Mouse (Mus musculus): ENCODE results near the gene Iffo1.

Gene Iffo1

GRCm38 (mm10) chr6:125145001-125145400 is at the start of gene Iffo1:
TSS of gene Iffo1 (plus strand) at chr6:125145241.
- DNase-seq (ENCODE audit: inconsistent ontology term), result peak; percentile 93

- DNase-seq (ENCODE audit: inconsistent ontology term), result peak; percentile 98
Observed at GRCm38 (mm10) chr6:125095391-125096278, 49.4 kb upstream of the Iffo1 start, which contains the start of gene Chd4. TSS of gene Chd4 (plus strand) at chr6:125095981.

GRCm38 (mm10) chr6:125096279-125096596 is 48.8 kb upstream of the Iffo1 start:
- no peak for DNase-seq (ENCODE audit: inconsistent ontology term)

- DNase-seq (ENCODE audit: inconsistent ontology term), result peak; percentile 76
Observed at GRCm38 (mm10) chr6:125096597-125097345, 48.3 kb upstream of the Iffo1 start.

GRCm38 (mm10) chr6:125097346-125097689 is 47.7 kb upstream of the Iffo1 start:
- no peak for DNase-seq (ENCODE audit: inconsistent ontology term)

GRCm38 (mm10) chr6:125097951-125098350 is 47.1 kb upstream of the Iffo1 start:
- no peak for DNase-seq (ENCODE audit: inconsistent ontology term)

GRCm38 (mm10) chr6:125098513-125098912 is 46.5 kb upstream of the Iffo1 start:
- DNase-seq (ENCODE audit: inconsistent ontology term), result peak; percentile 44

- DNase-seq (ENCODE audit: inconsistent ontology term), result peak; percentile 79
Observed at GRCm38 (mm10) chr6:125099421-125099971, 45.5 kb upstream of the Iffo1 start.

GRCm38 (mm10) chr6:125101444-125101843 is 43.6 kb upstream of the Iffo1 start:
- DNase-seq (ENCODE audit: inconsistent ontology term), result no peak

GRCm38 (mm10) chr6:125104223-125104622 is 40.8 kb upstream of the Iffo1 start:
- DNase-seq (ENCODE audit: inconsistent ontology term), result no peak

- DNase-seq (ENCODE audit: inconsistent ontology term), result no peak
Observed at GRCm38 (mm10) chr6:125107705-125108104, 37.3 kb upstream of the Iffo1 start.

- no peak for DNase-seq (ENCODE audit: inconsistent ontology term)
Observed at GRCm38 (mm10) chr6:125109371-125109770, 35.7 kb upstream of the Iffo1 start.

GRCm38 (mm10) chr6:125110927-125111326 is 34.1 kb upstream of the Iffo1 start:
- no peak for DNase-seq (ENCODE audit: inconsistent ontology term)

- no peak for DNase-seq (ENCODE audit: inconsistent ontology term)
Observed at GRCm38 (mm10) chr6:125112553-125112952, 32.5 kb upstream of the Iffo1 start.

GRCm38 (mm10) chr6:125119387-125119786 is 25.7 kb upstream of the Iffo1 start:
- DNase-seq (ENCODE audit: inconsistent ontology term), result no peak

GRCm38 (mm10) chr6:125128724-125129123 is 16.3 kb upstream of the Iffo1 start:
- no peak for DNase-seq (ENCODE audit: inconsistent ontology term)

GRCm38 (mm10) chr6:125129710-125130402 is 15.2 kb upstream of the Iffo1 start:
- DNase-seq (ENCODE audit: inconsistent ontology term), result no peak

- DNase-seq (ENCODE audit: inconsistent ontology term), result peak; percentile 96
Observed at GRCm38 (mm10) chr6:125131302-125132156, 13.5 kb upstream of the Iffo1 start, which contains the start of gene Nop2. TSS of gene Nop2 (plus strand) at chr6:125131909.

GRCm38 (mm10) chr6:125132470-125132869 is 12.6 kb upstream of the Iffo1 start:
- no peak for DNase-seq (ENCODE audit: inconsistent ontology term)

- peak; percentile 28 for DNase-seq (ENCODE audit: inconsistent ontology term)
Observed at GRCm38 (mm10) chr6:125137002-125137671, 7.9 kb upstream of the Iffo1 start.

Measured in Muller cell, postnatal 12 days (primary cell).